Mouse (Mus musculus) hindbrain, postnatal 0 days (tissue): ENCODE results near the gene 1700123K08Rik. TPM values are rescaled to one million over a fixed set of nuclear protein-coding genes. Genes with fewer than 3 reads are reported as not detected.
"Not testable (repeated sequence)": the region's sequence is repeated elsewhere in the genome, so short reads cannot be mapped to it uniquely, and the experiment has no call there.

ENCODE experiments used
- ATAC-seq: fragments of 200-750 bp; cut with Nextera tagmentation; 2 replicates; pipeline ENCODE4 v1.8.0; 2017; ENCODE audit warnings: mild to moderate bottlenecking, moderate TSS enrichment, moderate library complexity
- DNase-seq: peaks from one replicate; pipeline ENCODE4 v3.0.0-alpha.2; 2015; ENCODE audit warnings: low spot score
- H3K27ac ChIP-seq: fragments of 300-500 bp; sonication (generic); 2 replicates; pipeline ENCODE4 v1.5.1; 2014; ENCODE audit warnings: mild to moderate bottlenecking
- H3K27me3 ChIP-seq: fragments of 300-500 bp; sonication (generic); 2 replicates; pipeline ENCODE4 v1.6.1; 2014; ENCODE audit warnings: low read length, mixed read lengths; ENCODE audit not compliant: insufficient read depth
- H3K36me3 ChIP-seq: fragments of 300-500 bp; sonication (generic); 2 replicates; pipeline ENCODE4 v1.6.1; 2014; ENCODE audit warnings: low read length, mixed read lengths; ENCODE audit not compliant: insufficient read depth
- H3K4me1 ChIP-seq: fragments of 300-500 bp; sonication (generic); 2 replicates; pipeline ENCODE4 v1.6.1; 2014; ENCODE audit warnings: antibody characterized with exemption, low read length, mixed read lengths; ENCODE audit not compliant: insufficient read depth
- H3K4me2 ChIP-seq: fragments of 300-500 bp; sonication (generic); 2 replicates; pipeline ENCODE4 v1.6.1; 2014; ENCODE audit warnings: low read depth, mild to moderate bottlenecking, low read length, moderate library complexity, mixed read lengths
- H3K4me3 ChIP-seq: fragments of 300-500 bp; sonication (generic); 2 replicates; pipeline ENCODE4 v1.5.1; 2014; ENCODE audit warnings: low read length
- H3K9ac ChIP-seq: fragments of 300-500 bp; sonication (generic); replicated peaks from 2 replicates; pipeline ENCODE4 v1.6.1; 2014; ENCODE audit warnings: mild to moderate bottlenecking, low read length, moderate library complexity, mixed read lengths
- H3K9me3 ChIP-seq: fragments of 300-500 bp; sonication (generic); 2 replicates; pipeline ENCODE4 v1.6.1; 2016; ENCODE audit warnings: low read length, mixed read lengths
- CTCF ChIP-seq: IDR thresholded peaks from 2 replicates; pipeline ENCODE4 v1.5.1; 2016; ENCODE audit warnings: antibody characterized with exemption, control low read depth, low read depth
- WGBS: fragments of 180-500 bp; shearing (Covaris S2); extraction: QIAGEN DNeasy Blood & Tissue Kit; methylation state at CpG from one replicate; pipeline ENCODE4 v1.1.7; 2014; 5-methylcytosine and 5-hydroxymethylcytosine counted together
- microRNA-seq, 2 experiments: library from miRNA; unstranded; fragments of <30 nt; microRNA quantifications; one replicate each; pipeline ENCODE4; 2016
- polyA plus RNA-seq: library from polyadenylated mRNA; unstranded; fragments of >200 nt; fragmentation: Nextera tagmentation; extraction: Ambion mirVana; gene quantifications from 2 replicates; pipeline ENCODE4 v1.2.1, GENCODE M21; 2015
- total RNA-seq: library from RNA; depleted of rRNA; stranded (reverse); fragments of >200 nt; gene quantifications from 2 replicates; pipeline ENCODE4 v1.2.3, GENCODE M21; 2014; rRNA removed

The 1700123K08Rik gene
- not detected in 2 replicates for total RNA-seq
- polyA plus RNA-seq, result not detected in 2 replicates

DNA sequence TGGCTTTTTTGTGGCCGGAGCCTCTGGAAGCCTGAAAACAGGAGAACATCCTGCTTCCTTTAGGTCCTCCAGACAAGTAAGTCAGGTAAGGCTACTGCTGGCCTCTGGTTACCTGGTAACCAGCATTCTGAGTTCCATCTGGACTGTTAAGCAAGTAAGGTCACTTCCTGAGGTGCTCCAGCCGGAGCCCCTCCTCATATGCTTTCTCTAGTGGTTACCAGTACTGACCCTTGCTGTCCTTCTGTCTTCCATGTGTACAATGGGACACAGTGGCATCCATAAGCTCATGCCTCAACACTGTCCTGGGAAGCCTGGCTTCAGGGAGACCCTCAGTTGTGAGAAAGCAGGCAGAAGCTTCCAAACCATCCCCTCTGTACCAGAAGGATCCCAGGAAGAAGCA, at the start of gene 1700123K08Rik:
Gene 1700123K08Rik (minus strand): TSS at position 101 of the 400 bp plus-strand sequence.
- H3K9ac ChIP-seq, H3K4me2 ChIP-seq, H3K4me1 ChIP-seq, H3K27me3 ChIP-seq, H3K36me3 ChIP-seq, DNase-seq, ATAC-seq, H3K9me3 ChIP-seq, H3K4me3 ChIP-seq, H3K27ac ChIP-seq: not testable (repeated sequence)
- WGBS, result 76% methylated on average over 2 of the region's 2 CpGs

DNA sequence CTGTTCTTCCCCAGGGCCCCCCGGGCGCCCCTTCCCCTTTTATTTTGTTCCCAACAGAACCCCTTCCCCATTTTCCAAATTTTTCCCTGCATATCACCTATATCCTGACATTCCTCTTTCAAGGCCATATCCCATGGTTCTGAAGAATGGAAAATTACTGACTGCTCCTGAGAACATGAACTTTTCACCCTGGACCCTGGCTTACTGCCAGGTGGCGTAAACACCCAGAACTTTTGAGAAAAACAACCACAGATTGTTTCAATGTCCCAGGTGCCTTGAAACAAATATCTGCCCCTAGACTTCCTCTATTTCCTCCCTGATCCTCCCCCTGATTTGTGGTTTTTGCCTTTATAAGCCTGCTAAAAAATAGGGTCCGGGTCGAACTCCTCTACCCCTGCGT, 22.9 kb upstream of the 1700123K08Rik start:
- ATAC-seq (no peak), DNase-seq (no peak)
- no peak overlapping the region for H3K27ac ChIP-seq
- 93% methylated on average over 6 of the region's 6 CpGs for WGBS
- no peaks in the 10 kb centered on the region for H3K4me1 ChIP-seq
- H3K4me3 ChIP-seq, result no peak overlapping the region
- H3K4me2 ChIP-seq, result no peak overlapping the region
- H3K36me3 ChIP-seq, result no peaks in the 10 kb centered on the region
- no peak for TF ChIP-seq CTCF
- 0 out of 2 replicates have a peak, but pooled peaks cover 11% of the 10 kb centered on the region for H3K9me3 ChIP-seq
- H3K27me3 ChIP-seq, result no peaks in the 10 kb centered on the region
- no peak overlapping the region for H3K9ac ChIP-seq

DNA sequence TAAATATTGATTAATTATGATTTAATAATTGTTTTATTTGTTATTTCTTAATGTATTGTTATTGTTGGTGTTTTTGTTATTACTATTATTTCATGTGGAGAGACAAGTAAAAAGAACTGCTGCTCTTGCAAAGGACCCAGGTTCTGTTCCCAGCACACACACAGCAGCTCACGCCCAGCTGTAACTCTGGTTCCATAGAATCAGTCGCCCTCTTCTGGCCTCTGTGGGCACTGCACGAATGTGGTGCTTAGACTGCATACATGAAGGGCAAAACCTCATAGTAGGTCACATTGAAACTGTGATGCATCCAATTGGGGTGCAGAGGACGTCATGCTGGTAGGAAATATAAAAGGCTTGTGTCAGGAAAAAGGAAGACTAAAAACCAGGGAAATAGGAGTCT, 7.1 kb upstream of the 1700123K08Rik start:
- ATAC-seq, result no peak

DNA sequence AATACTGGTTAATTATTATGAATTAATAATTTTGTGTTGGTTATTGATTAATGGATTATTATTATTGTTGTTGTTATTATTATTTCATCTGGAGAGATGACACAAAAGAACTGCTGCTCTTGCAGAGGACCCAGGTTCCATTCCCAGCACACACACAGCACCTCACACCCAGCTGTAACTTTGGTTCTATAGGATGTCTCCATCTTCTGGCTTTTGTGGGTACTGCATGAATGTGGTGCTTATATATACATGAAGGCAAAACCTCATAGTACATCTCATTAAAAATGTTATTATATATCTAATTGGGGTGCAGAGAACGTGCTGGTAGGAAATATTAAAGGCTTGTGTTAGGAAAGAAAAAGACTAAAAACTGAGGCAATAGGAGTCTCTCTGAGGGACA, 11.8 kb downstream of the 1700123K08Rik start:
- peak; percentile 35 for TF ChIP-seq CTCF
- H3K4me3 ChIP-seq, result no peak overlapping the region
- DNase-seq (no peak), ATAC-seq (no peak)
- no peaks in the 10 kb centered on the region for H3K36me3 ChIP-seq
- H3K9ac ChIP-seq, result no peak overlapping the region
- no peak overlapping the region for H3K4me2 ChIP-seq
- H3K27me3 ChIP-seq, result no peaks in the 10 kb centered on the region
- WGBS, result 62% methylated on average over 1 of the region's 1 CpGs
- H3K27ac ChIP-seq, result no peak overlapping the region
- no peaks in the 10 kb centered on the region for H3K4me1 ChIP-seq
- no peaks in the 10 kb centered on the region for H3K9me3 ChIP-seq

More for the DNA sequence above, 7.1 kb upstream of the 1700123K08Rik start:
- Histone ChIP-seq H3K27ac (no peak overlapping the region), H3K27me3 (no peaks in the 10 kb centered on the region), H3K36me3 (no peaks in the 10 kb centered on the region), H3K9me3 (peaks cover 3% of the 10 kb centered on the region; the same call in 1 of the 2 replicates), H3K4me1 (no peaks in the 10 kb centered on the region), H3K4me3 (no peak overlapping the region), H3K4me2 (no peak overlapping the region), H3K9ac (no peak overlapping the region)
- peak; percentile 28 for DNase-seq
- 55% methylated on average over 4 of the region's 4 CpGs for WGBS
- peak; percentile 16; the same call in 1 of the 2 replicates for TF ChIP-seq CTCF

DNA sequence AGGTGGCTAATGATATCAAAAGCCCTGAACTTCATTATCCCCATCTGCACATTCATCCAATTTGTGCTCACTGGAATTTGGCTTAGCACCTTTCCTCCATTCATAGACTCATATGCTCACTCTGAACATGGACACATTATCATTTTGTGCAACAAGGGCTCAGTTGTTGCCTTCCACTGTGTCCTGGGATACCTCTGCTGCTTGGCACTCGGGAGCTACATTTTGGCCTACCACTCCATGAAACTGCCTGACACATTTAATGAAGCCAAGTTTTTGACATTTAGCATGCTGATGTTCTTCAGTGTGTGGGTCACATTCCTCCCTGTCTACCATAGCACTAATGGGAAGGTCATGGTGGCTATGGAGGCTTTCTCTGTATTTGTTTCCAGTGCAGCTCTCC, 32.0 kb downstream of the 1700123K08Rik start:
- no peak for TF ChIP-seq CTCF
- ATAC-seq, result no peak
- Histone ChIP-seq H3K27me3 (no peaks in the 10 kb centered on the region), H3K4me3 (no peak overlapping the region), H3K27ac (no peak overlapping the region), H3K36me3 (no peaks in the 10 kb centered on the region), H3K9ac (no peak overlapping the region), H3K4me2 (no peak overlapping the region), H3K4me1 (no peaks in the 10 kb centered on the region), H3K9me3 (no peaks in the 10 kb centered on the region)
- 61% methylated on average over 1 of the region's 1 CpGs for WGBS
- DNase-seq, result no peak

Small RNA genes within 50 kb of the gene (microRNA-seq; reads per million reads assigned to microRNA genes)
- 0 reads per million in 2 experiments for gene Gm24082

Other genes starting within 250 kb of the 1700123K08Rik start
- not detected in 2 replicates for gene Pvrig, start 222.8 kb downstream of the 1700123K08Rik start, total RNA-seq
- not detected in 2 replicates for gene Pvrig, start 222.8 kb downstream of the 1700123K08Rik start, polyA plus RNA-seq
- gene Zfp157, start 123.2 kb downstream of the 1700123K08Rik start, total RNA-seq, result 29.8 and 31.7 TPM in 2 replicates
- 40.3 and 43.7 TPM in 2 replicates for gene Zfp157, start 123.2 kb downstream of the 1700123K08Rik start, polyA plus RNA-seq
- gene Zfp68, start 55.0 kb upstream of the 1700123K08Rik start, total RNA-seq, result 32.2 and 36.6 TPM in 2 replicates
- 43.3 and 46.3 TPM in 2 replicates for gene Zfp68, start 55.0 kb upstream of the 1700123K08Rik start, polyA plus RNA-seq
- 8.9 and 12.1 TPM in 2 replicates for gene A430033K04Rik, start 58.1 kb upstream of the 1700123K08Rik start, total RNA-seq
- 11.6 and 12.1 TPM in 2 replicates for gene A430033K04Rik, start 58.1 kb upstream of the 1700123K08Rik start, polyA plus RNA-seq
- gene Fam20c, start 189.8 kb upstream of the 1700123K08Rik start, total RNA-seq, result 96.4 and 99.4 TPM in 2 replicates
- gene Fam20c, start 189.8 kb upstream of the 1700123K08Rik start, polyA plus RNA-seq, result 52.5 and 53.9 TPM in 2 replicates